Mouse (Mus musculus): ENCODE results near the gene Limk2.

DNA sequence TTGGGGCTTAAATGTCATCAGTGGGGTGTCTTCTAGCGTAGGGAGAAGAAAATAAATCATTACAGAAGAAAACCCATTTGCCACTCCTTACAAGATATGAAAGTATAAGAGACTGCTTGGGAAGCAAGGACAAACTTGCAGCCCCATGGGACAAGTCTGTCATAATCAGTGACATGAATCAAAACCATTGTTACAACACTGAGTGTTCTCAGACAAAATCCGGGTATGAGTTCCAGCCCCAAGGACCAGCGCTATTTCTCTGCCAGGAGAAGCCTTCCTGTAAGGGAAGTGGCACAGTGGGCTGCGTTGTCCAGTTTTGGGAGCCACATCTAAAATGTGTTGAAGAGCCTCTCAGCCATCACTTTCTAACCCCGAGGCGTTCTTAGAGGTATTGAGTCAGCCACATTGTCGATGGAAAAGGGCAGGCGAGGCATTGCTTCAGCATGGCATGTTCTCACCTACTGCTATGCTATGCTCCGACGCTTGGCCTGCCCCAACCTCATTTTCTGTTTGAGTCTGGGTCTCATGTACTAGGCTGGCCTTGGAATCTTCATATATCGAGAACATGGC, 74.8 kb downstream of the Limk2 start:
- TF ChIP-seq ZNF384 (IDR thresholded peaks at IDR 0.05; ENCODE audit: low read depth, low read length): no peak
- TF ChIP-seq MAFK (IDR thresholded peaks at IDR 0.05; ENCODE audit: insufficient read depth, low read depth, low read length): no peak
